Mouse (Mus musculus): ENCODE results near the gene Emg1.

GRCm38 (mm10) chr6:124670281-124670900, 41.6 kb downstream of the Emg1 start:
- TF ChIP-seq CTCF (IDR thresholded peaks at IDR 0.05; ENCODE audit: insufficient read depth, low read length) (no peak), POLR2A (IDR thresholded peaks at IDR 0.05; ENCODE audit: borderline replicate concordance, extremely low read depth, low read depth, low read length) (no peak)
